Mouse (Mus musculus): Measurements from ENCODE around the gene Bdh2. TPM values are rescaled to one million over a fixed set of nuclear protein-coding genes. Genes with fewer than 3 reads are reported as not detected.

Bdh2 gene
- total RNA-seq, 4 experiments from 2014 or later = 4.5 to 6.0 (median 5.1) TPM

- no peak for DNase-seq (ENCODE audit: low spot score in 2 of 2)
Measured at GRCm38 (mm10) chr3:135295559-135295958, 14.5 kb downstream of the Bdh2 start.

GRCm38 (mm10) chr3:135298560-135298959 is 17.5 kb downstream of the Bdh2 start:
- DNase-seq (ENCODE audit: low spot score in 2 of 2) = peak in 1 of 2 experiments; percentile 35

- DNase-seq (ENCODE audit: low spot score in 2 of 2) = no peak
Measured at GRCm38 (mm10) chr3:135300081-135300480, 19.1 kb downstream of the Bdh2 start.

GRCm38 (mm10) chr3:135304060-135304459 is 23.0 kb downstream of the Bdh2 start:
- no peak for DNase-seq (ENCODE audit: low spot score in 2 of 2)

GRCm38 (mm10) chr3:135304566-135304965 is 23.5 kb downstream of the Bdh2 start:
- DNase-seq (ENCODE audit: low spot score in 2 of 2) = no peak

GRCm38 (mm10) chr3:135307411-135308259 is 26.6 kb downstream of the Bdh2 start, which contains the start of gene Slc9b2:
Slc9b2 (plus strand) TSS chr3:135307700.
- no peak for DNase-seq (ENCODE audit: low spot score in 2 of 2)

- DNase-seq (ENCODE audit: low spot score in 2 of 2) = no peak
Measured at GRCm38 (mm10) chr3:135312916-135313491, 32.0 kb downstream of the Bdh2 start.

- DNase-seq (ENCODE audit: low spot score in 2 of 2) = no peak
Measured at GRCm38 (mm10) chr3:135313727-135314126, 32.7 kb downstream of the Bdh2 start.

- DNase-seq (ENCODE audit: low spot score in 2 of 2) = no peak
Measured at GRCm38 (mm10) chr3:135314811-135315210, 33.8 kb downstream of the Bdh2 start.

GRCm38 (mm10) chr3:135315720-135316425 is 34.9 kb downstream of the Bdh2 start:
- no peak for DNase-seq (ENCODE audit: low spot score in 2 of 2)

- no peak for DNase-seq (ENCODE audit: low spot score in 2 of 2)
Measured at GRCm38 (mm10) chr3:135318331-135318730, 37.3 kb downstream of the Bdh2 start.

GRCm38 (mm10) chr3:135324354-135324753 is 43.3 kb downstream of the Bdh2 start:
- no peak for DNase-seq (ENCODE audit: low spot score in 2 of 2)

GRCm38 (mm10) chr3:135327176-135327575 is 46.2 kb downstream of the Bdh2 start:
- DNase-seq (ENCODE audit: low spot score in 2 of 2) = no peak

GRCm38 (mm10) chr3:135327601-135328000 is 46.6 kb downstream of the Bdh2 start:
- no peak for DNase-seq (ENCODE audit: low spot score in 2 of 2)

- DNase-seq (ENCODE audit: low spot score in 2 of 2) = no peak
Measured at GRCm38 (mm10) chr3:135328560-135328959, 47.5 kb downstream of the Bdh2 start.

- no peak for DNase-seq (ENCODE audit: low spot score in 2 of 2)
Measured at GRCm38 (mm10) chr3:135332691-135333090, 51.7 kb downstream of the Bdh2 start.

GRCm38 (mm10) chr3:135333763-135334162 is 52.7 kb downstream of the Bdh2 start:
- DNase-seq (ENCODE audit: low spot score in 2 of 2) = no peak

GRCm38 (mm10) chr3:135347739-135348264 is 66.8 kb downstream of the Bdh2 start, which contains the start of gene Slc9b1:
Slc9b1 (plus strand) TSS chr3:135348029.
- no peak for DNase-seq (ENCODE audit: low spot score in 2 of 2)

- DNase-seq (ENCODE audit: low spot score in 2 of 2) = no peak
Measured at GRCm38 (mm10) chr3:135349022-135349421, 68.0 kb downstream of the Bdh2 start.

- no peak for DNase-seq (ENCODE audit: low spot score in 2 of 2)
Measured at GRCm38 (mm10) chr3:135351857-135352256, 70.8 kb downstream of the Bdh2 start.
